Mouse (Mus musculus): Measurements from ENCODE around the gene Cyp2u1. TPM values are rescaled to one million over a fixed set of nuclear protein-coding genes. Genes with fewer than 3 reads are reported as not detected.
A peak's percentile ranks its signal among the peaks of the same experiment; 100 is the strongest.

Gene Cyp2u1
- polyA plus RNA-seq, 1 experiment from 2014 or later = 1.1 TPM

GRCm38 (mm10) chr3:131270381-131270780, 32.6 kb downstream of the Cyp2u1 start:
- H3K9ac ChIP-seq (ENCODE audit: low read length) = no peak overlapping the region
- 12% methylated on average over 6 of the region's 6 CpGs for WGBS
- no peak overlapping the region for H3K27ac ChIP-seq (ENCODE audit: low read depth, low read length)
- H3K4me3 ChIP-seq (ENCODE audit: low read depth, low read length) = no peak overlapping the region
- no peaks in the 10 kb centered on the region; the same call in 1 of the 2 replicates for H3K27me3 ChIP-seq (ENCODE audit: control insufficient read depth, insufficient read depth, low read length)
- peak overlapping the region; percentile 88; the same call in 1 of the 2 replicates for H3K4me2 ChIP-seq
- no peaks in the 10 kb centered on the region for H3K36me3 ChIP-seq (ENCODE audit: control insufficient read depth, insufficient read depth, low read length)
- DNase-seq (ENCODE audit: low spot score, missing footprints) (no peak), ATAC-seq (ENCODE audit: low FRiP score) (no peak)
- H3K9me3 ChIP-seq (ENCODE audit: control insufficient read depth, low read length) = no peaks in the 10 kb centered on the region
- H3K4me1 ChIP-seq (ENCODE audit: control insufficient read depth, insufficient read depth, low read length) = peaks cover 17% of the 10 kb centered on the region

- DNase-seq (ENCODE audit: low spot score, missing footprints) (no peak), ATAC-seq (ENCODE audit: low FRiP score) (no peak)
- no peak overlapping the region for H3K4me2 ChIP-seq
- H3K27me3 ChIP-seq (ENCODE audit: control insufficient read depth, insufficient read depth, low read length) = no peaks in the 10 kb centered on the region; the same call in 1 of the 2 replicates
- WGBS = 84% methylated on average over 3 of the region's 3 CpGs
- H3K9ac ChIP-seq (ENCODE audit: low read length) = no peak overlapping the region
- no peaks in the 10 kb centered on the region for H3K36me3 ChIP-seq (ENCODE audit: control insufficient read depth, insufficient read depth, low read length)
- H3K27ac ChIP-seq (ENCODE audit: low read depth, low read length) = no peak overlapping the region
- H3K4me3 ChIP-seq (ENCODE audit: low read depth, low read length) = no peak overlapping the region
- H3K4me1 ChIP-seq (ENCODE audit: control insufficient read depth, insufficient read depth, low read length) = peaks cover 16% of the 10 kb centered on the region
- H3K9me3 ChIP-seq (ENCODE audit: control insufficient read depth, low read length) = no peaks in the 10 kb centered on the region
Measured at GRCm38 (mm10) chr3:131266366-131267050, 36.5 kb downstream of the Cyp2u1 start.

- WGBS = 89% methylated on average over 8 of the region's 8 CpGs
- no peak for ATAC-seq (ENCODE audit: low FRiP score)
Measured at GRCm38 (mm10) chr3:131265516-131265915, 37.5 kb downstream of the Cyp2u1 start.

GRCm38 (mm10) chr3:131263766-131264486, 39.1 kb downstream of the Cyp2u1 start:
- no peak for DNase-seq (ENCODE audit: low spot score, missing footprints)
- no peak for ATAC-seq (ENCODE audit: low FRiP score)

More at GRCm38 (mm10) chr3:131265516-131265915, 37.5 kb downstream of the Cyp2u1 start:
- Histone ChIP-seq H3K4me2 (no peak overlapping the region), H3K9me3 (ENCODE audit: control insufficient read depth, low read length) (no peaks in the 10 kb centered on the region; the same call in 1 of the 2 replicates), H3K36me3 (ENCODE audit: control insufficient read depth, insufficient read depth, low read length) (no peaks in the 10 kb centered on the region), H3K4me3 (ENCODE audit: low read depth, low read length) (no peak overlapping the region), H3K27ac (ENCODE audit: low read depth, low read length) (no peak overlapping the region), H3K4me1 (ENCODE audit: control insufficient read depth, insufficient read depth, low read length) (peaks cover 6% of the 10 kb centered on the region), H3K9ac (ENCODE audit: low read length) (no peak overlapping the region), H3K27me3 (ENCODE audit: control insufficient read depth, insufficient read depth, low read length) (no peaks in the 10 kb centered on the region; the same call in 1 of the 2 replicates)
- no peak for DNase-seq (ENCODE audit: low spot score, missing footprints)

GRCm38 (mm10) chr3:131260418-131260817, 42.6 kb downstream of the Cyp2u1 start:
- Histone ChIP-seq H3K9me3 (ENCODE audit: control insufficient read depth, low read length) (no peaks in the 10 kb centered on the region; the same call in 1 of the 2 replicates), H3K36me3 (ENCODE audit: control insufficient read depth, insufficient read depth, low read length) (no peaks in the 10 kb centered on the region), H3K9ac (ENCODE audit: low read length) (no peak overlapping the region), H3K27me3 (ENCODE audit: control insufficient read depth, insufficient read depth, low read length) (no peaks in the 10 kb centered on the region), H3K4me1 (ENCODE audit: control insufficient read depth, insufficient read depth, low read length) (no peaks in the 10 kb centered on the region), H3K4me3 (ENCODE audit: low read depth, low read length) (no peak overlapping the region), H3K4me2 (no peak overlapping the region), H3K27ac (ENCODE audit: low read depth, low read length) (no peak overlapping the region)
- DNase-seq (ENCODE audit: low spot score, missing footprints) (no peak), ATAC-seq (ENCODE audit: low FRiP score) (no peak)
- WGBS = 96% methylated on average over 6 of the region's 6 CpGs

More at GRCm38 (mm10) chr3:131263766-131264486, 39.1 kb downstream of the Cyp2u1 start:
- H3K9ac ChIP-seq (ENCODE audit: low read length) = no peak overlapping the region
- H3K36me3 ChIP-seq (ENCODE audit: control insufficient read depth, insufficient read depth, low read length) = no peaks in the 10 kb centered on the region
- H3K27ac ChIP-seq (ENCODE audit: low read depth, low read length) = no peak overlapping the region
- no peaks in the 10 kb centered on the region for H3K4me1 ChIP-seq (ENCODE audit: control insufficient read depth, insufficient read depth, low read length)
- WGBS = 72% methylated on average over 15 of the region's 15 CpGs
- no peaks in the 10 kb centered on the region; the same call in 1 of the 2 replicates for H3K9me3 ChIP-seq (ENCODE audit: control insufficient read depth, low read length)
- no peak overlapping the region for H3K4me3 ChIP-seq (ENCODE audit: low read depth, low read length)
- H3K27me3 ChIP-seq (ENCODE audit: control insufficient read depth, insufficient read depth, low read length) = no peaks in the 10 kb centered on the region; the same call in 1 of the 2 replicates
- H3K4me2 ChIP-seq = no peak overlapping the region

DNA sequence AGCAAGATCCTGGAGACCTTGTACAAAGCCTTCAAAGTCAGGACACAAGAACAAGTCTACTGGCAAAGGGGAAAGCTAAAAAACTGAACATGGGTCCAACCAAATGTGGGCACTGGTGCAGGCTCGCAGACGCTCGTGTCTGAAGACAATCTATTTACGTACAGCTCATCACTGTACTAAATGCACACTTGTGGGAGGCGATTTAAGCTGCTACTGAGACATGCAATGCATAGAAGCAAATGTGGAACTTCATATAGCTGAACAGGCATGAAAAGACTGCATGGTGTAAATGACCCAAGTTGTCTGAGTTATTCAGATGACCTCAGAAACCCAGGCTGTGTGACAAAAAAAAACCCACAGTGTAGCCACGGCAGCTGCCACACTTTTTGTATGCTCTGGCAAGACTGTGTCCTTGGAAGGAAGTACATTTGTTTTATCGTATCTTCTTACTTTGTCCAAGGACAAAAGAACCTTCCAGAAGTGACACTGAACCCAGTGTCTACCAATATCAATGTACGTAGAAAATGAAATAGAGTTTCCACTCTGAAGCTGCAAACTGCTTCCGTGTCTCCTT, 43.5 kb downstream of the Cyp2u1 start:
- no peak for ATAC-seq (ENCODE audit: low FRiP score)
- no peak overlapping the region for H3K27ac ChIP-seq (ENCODE audit: low read depth, low read length)
- no peaks in the 10 kb centered on the region for H3K4me1 ChIP-seq (ENCODE audit: control insufficient read depth, insufficient read depth, low read length)
- H3K9ac ChIP-seq (ENCODE audit: low read length) = no peak overlapping the region
- no peak overlapping the region for H3K4me3 ChIP-seq (ENCODE audit: low read depth, low read length)
- H3K36me3 ChIP-seq (ENCODE audit: control insufficient read depth, insufficient read depth, low read length) = no peaks in the 10 kb centered on the region
- no peak overlapping the region for H3K4me2 ChIP-seq
- H3K9me3 ChIP-seq (ENCODE audit: control insufficient read depth, low read length) = no peaks in the 10 kb centered on the region; the same call in 1 of the 2 replicates
- WGBS = 95% methylated on average over 9 of the region's 9 CpGs
- no peak for DNase-seq (ENCODE audit: low spot score, missing footprints)
- H3K27me3 ChIP-seq (ENCODE audit: control insufficient read depth, insufficient read depth, low read length) = no peaks in the 10 kb centered on the region

DNA sequence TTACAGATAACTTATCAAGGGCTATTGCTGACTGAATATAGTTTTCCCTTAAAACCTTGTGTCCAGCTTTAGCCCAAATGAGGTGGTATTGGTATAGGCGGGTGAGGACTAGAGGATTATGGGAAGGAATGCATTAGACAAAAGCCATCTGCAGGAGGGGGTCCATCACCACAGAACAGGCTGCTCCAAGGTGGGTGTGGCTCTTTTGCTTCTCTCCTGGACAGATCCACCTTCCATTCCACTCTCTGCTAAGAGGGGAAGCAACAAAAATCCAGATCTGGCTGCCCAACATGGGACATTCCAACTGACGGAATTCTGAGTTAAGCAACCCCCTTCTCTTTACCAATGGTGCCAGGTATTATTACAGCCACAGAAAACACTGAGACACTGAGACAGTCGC, 44.1 kb downstream of the Cyp2u1 start:
- Histone ChIP-seq H3K27me3 (ENCODE audit: control insufficient read depth, insufficient read depth, low read length) (no peaks in the 10 kb centered on the region), H3K4me3 (ENCODE audit: low read depth, low read length) (no peak overlapping the region), H3K4me2 (no peak overlapping the region), H3K36me3 (ENCODE audit: control insufficient read depth, insufficient read depth, low read length) (no peaks in the 10 kb centered on the region), H3K27ac (ENCODE audit: low read depth, low read length) (no peak overlapping the region), H3K4me1 (ENCODE audit: control insufficient read depth, insufficient read depth, low read length) (no peaks in the 10 kb centered on the region), H3K9ac (ENCODE audit: low read length) (no peak overlapping the region), H3K9me3 (ENCODE audit: control insufficient read depth, low read length) (no peaks in the 10 kb centered on the region; the same call in 1 of the 2 replicates)
- DNase-seq (ENCODE audit: low spot score, missing footprints) (no peak), ATAC-seq (ENCODE audit: low FRiP score) (no peak)
- 83% methylated on average over 3 of the region's 3 CpGs for WGBS

DNA sequence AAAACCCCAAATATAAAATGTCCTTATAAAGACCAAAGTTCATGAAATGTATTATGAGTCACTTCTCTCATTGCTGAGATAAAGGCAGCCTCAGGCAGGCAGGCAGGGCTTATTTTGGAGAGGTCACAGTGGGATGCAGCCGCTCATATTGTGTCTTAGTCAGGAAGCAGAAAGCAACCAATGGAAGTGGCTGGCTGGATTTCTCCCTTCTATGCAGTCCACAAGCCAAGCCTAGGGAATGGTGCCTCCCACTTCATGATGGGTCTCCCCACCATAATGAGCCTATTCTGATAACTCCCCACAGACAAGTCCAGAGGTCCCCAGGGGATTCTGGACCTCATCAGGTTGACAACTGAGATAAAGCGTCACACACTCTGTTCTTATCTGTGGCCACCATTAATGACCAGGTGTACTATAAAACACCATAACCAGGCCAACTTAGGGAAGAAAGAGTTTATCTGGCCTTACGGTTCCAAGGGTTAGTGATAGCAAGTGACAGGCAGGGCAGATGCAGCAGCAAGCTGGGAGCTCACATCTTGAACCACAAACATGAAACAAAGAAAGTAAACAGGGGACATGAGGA, 47.5 kb downstream of the Cyp2u1 start:
- ATAC-seq (ENCODE audit: low FRiP score) (no peak), DNase-seq (ENCODE audit: low spot score, missing footprints) (no peak)
- Histone ChIP-seq H3K9ac (ENCODE audit: low read length) (no peak overlapping the region), H3K4me2 (no peak overlapping the region), H3K36me3 (ENCODE audit: control insufficient read depth, insufficient read depth, low read length) (no peaks in the 10 kb centered on the region), H3K27me3 (ENCODE audit: control insufficient read depth, insufficient read depth, low read length) (no peaks in the 10 kb centered on the region), H3K27ac (ENCODE audit: low read depth, low read length) (no peak overlapping the region), H3K9me3 (ENCODE audit: control insufficient read depth, low read length) (no peaks in the 10 kb centered on the region), H3K4me3 (ENCODE audit: low read depth, low read length) (no peak overlapping the region), H3K4me1 (ENCODE audit: control insufficient read depth, insufficient read depth, low read length) (no peaks in the 10 kb centered on the region)
- WGBS = 95% methylated on average over 3 of the region's 3 CpGs
